Mouse (Mus musculus) C2C12 (cell line): ENCODE results near the gene Gpc4.

Experiments
- CEBPB ChIP-seq: IDR thresholded peaks from one replicate; pipeline ENCODE4 v1.6.1; 2011; ENCODE audit warnings: low read depth, mild to moderate bottlenecking, control low read depth, moderate library complexity
- CTCF ChIP-seq: IDR thresholded peaks from one replicate; pipeline ENCODE4 v1.5.1; 2011; ENCODE audit not compliant: control insufficient read depth, insufficient read depth, insufficient read length
- MAX ChIP-seq: IDR thresholded peaks from one replicate; pipeline ENCODE4 v1.6.1; 2011; ENCODE audit warnings: mild to moderate bottlenecking, control low read depth
- MYOD1 ChIP-seq: IDR thresholded peaks from one replicate; pipeline ENCODE4 v1.6.1; 2011; ENCODE audit warnings: low read depth; ENCODE audit not compliant: control insufficient read depth, insufficient read length
- MYOG ChIP-seq: IDR thresholded peaks from one replicate; pipeline ENCODE4 v1.6.1; 2011; ENCODE audit not compliant: control insufficient read depth, insufficient read length; ENCODE audit errors: extremely low read depth
- USF1 ChIP-seq: IDR thresholded peaks from one replicate; pipeline ENCODE4 v1.6.1; 2011; ENCODE audit warnings: low read depth, mild to moderate bottlenecking, control low read depth, moderate library complexity

DNA sequence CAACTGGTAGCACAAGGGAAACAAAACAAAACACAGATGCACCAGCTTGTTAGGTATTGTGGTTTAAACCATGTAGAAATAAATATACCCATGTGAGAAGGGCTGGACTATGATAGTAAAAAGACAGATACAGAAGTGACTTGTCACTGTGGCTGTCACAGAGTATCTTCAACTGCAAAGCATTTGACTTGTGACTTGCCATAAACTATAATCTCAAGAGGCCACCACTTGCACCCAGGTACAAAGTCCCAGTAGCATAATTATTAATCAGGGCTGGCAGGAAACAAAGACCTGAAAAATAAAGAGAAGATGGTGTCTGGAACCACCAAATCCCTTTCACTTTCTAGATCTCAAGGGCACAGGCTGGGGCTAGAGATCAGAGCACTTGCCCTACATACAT, 19.5 kb downstream of the Gpc4 start:
- TF ChIP-seq CTCF (no peak), USF1 (no peak), MYOD1 (no peak), CEBPB (no peak), MYOG (no peak), MAX (no peak)
